Mouse (Mus musculus): ENCODE results near the gene Slc36a1.

GRCm38 (mm10) chr11:55155070-55155421, 49.1 kb upstream of the Slc36a1 start:
- TF ChIP-seq CTCF (IDR thresholded peaks at IDR 0.05; ENCODE audit: extremely low read depth, insufficient read length, insufficient replicate concordance, low read depth, low read length): no peak
- TF ChIP-seq POLR2A (IDR thresholded peaks at IDR 0.05; ENCODE audit: low read depth, low read length): no peak

All from small intestine, adult 2 months (tissue).